Mouse (Mus musculus) forelimb bud, embryonic 11.5 days (tissue): Measurements from ENCODE around the gene Slc17a5.

Source experiments
- DNase-seq: peaks from one replicate; pipeline ENCODE4 v3.0.0-alpha.2; 2012; ENCODE audit warnings: low read depth, low spot score

Slc17a5 gene

DNA sequence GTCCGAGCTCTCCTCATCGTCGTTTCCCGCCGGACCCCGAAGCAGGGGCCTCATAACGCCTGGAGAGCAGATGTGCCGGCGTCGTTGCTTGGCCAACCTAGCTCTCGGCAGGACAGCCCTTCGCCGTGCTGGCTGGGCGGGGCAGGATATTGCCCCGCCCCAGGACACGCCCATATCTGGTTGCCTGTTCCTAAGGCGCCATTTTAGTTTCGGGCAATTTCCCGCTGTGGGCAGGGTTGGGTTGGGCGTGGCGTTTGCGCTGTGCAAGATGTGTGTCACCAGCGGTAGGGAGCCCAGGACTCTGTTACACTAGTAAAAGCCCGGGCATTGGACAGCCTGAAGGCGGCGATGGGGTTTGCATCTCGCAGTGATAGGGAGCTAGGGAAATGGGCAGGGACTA, at the start of gene Slc17a5:
Gene Slc17a5 (minus strand): TSS at position 128 of the 400 bp plus-strand sequence.
- DNase-seq: peak; percentile 98

DNA sequence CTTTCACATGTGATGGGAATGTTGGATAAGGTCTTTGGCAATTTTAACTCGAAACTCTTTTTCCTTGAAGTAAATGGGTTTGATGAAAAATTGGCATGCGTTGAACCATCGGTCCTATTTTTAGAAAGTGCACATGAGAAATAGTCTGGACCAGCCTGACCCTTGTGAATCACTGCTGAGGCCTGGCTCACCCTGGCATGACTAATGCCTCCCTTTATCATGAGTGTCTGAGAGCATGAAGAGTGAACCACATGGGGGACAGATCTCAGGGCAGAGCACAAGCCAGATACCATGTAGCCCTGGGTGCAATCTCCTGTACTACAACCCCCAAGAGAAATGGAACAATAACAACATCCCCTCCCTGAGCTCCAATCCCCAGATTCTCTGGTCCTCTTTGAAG, 46.1 kb upstream of the Slc17a5 start:
- no peak for DNase-seq

DNA sequence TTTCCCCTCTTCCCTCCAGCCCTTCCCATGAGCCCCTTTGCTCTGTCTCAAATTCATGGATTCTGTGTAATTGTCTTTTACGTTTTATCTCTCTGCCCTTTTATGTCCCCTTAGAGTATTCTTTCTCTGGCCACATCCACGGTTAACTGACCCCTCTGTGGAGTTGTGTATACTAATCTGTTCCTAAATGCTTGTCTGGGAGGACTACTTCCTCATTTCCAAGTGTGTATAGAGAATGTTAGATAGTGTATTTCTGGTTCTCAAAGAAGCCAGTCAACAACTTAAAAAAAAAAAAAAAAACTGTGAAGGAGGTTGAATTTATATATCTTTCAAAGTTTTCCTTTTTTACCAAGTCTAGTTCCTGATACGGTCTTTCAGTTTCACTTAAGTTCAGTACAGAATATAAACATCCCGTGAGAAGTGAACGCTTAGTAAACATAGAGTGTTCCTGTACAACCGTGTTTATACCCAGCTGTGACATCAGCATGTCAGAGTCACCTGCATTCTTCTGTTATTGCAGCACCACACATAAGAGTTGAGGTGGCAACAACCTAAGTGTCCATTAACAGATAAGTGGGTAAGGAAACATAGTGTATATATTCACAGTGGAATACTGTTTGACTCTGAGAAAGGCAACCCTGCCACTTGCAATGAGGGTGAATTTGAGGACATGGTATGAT, 44.1 kb upstream of the Slc17a5 start:
- no peak for DNase-seq

DNA sequence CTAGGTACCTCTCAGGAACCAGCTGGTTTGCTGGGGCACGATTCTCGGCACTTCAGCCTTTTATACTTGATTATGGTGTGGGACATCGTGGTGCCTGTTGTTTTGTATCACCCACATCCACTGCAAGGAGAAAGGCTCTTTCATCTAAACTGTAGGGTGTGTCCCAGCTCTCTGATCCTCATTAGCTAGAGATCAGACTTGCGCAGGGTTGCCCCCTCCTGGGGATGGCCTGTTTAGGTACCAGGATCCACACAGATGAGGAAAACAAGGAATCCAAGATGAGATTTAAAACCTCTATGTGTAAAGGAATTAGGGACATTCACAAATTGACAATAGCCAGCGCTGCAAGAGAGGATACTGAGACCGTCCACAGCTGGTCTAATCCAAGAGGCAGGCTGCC, 42.1 kb upstream of the Slc17a5 start:
- DNase-seq: no peak

DNA sequence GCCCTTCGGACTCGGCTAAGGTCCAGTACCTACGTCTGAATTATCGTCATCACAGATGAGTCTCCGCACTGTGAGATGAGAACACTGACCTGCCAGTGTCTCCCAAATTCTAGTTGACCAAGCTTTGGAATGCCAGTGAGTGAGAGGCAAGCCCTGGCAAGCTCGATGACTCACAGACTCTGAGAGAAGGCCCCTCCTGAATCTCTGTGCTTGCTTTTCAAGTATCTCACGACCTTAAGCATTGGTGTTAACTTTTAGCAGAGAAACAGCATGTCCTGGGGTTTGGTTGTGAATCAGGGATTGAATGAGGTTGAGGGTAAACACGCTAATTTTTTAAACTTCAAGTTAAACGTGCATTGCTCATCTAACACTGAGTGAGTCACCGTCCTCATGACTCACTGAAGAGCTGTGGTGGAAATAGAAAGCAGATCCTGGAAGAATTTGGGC, 35.5 kb upstream of the Slc17a5 start:
- DNase-seq: no peak

DNA sequence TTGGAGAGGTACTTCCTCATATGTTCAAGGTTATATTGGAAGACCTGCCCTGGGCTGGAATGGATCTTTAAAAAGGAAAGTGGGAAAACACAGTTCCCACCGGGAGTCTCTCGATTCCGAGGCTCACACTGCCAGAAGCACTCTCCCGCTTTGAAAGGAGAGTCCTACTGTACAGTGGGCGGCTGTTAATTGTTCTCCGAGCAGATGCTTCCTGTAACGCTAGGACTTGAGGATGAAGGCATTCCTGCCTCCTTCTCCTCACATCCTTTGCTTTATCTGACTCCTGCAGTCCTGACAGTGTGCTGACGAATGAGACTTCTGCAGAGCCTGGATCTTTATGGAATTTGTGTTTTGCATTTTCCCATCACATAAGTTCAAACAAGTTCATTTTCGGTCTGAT, 31.4 kb upstream of the Slc17a5 start:
- DNase-seq: no peak

DNA sequence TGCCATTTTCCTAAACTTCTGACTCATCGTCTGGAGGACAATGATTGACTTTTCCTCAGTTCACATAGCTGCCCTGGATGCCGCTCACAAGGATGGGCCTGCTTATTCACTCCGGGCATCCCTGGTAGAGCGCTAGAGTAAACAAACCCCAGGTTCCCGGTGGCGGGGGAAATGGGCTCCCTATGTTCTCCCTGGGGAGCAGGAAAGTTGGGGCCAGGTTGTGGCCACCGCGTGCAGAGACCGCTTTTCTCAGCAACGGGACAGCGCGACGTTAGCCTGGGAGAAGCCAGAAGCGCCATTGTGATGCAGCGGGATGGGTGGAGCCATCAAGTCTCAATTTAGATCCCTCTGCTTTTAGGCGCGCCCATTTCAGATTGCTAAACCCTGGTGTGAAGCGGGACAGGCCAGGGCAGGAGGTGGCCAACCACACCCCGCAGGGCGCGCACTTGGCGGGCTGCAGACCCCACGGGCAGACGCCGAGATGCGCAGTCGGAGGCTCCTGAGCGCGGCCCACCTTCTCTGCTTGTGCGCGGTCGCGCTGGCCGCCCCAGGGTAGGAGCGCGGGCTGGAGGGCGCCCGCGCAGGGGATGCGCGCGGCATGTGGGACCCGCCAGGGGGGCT, 27.7 kb upstream of the Slc17a5 start, which contains the start of gene Cd109:
Gene Cd109 (plus strand): TSS at position 146 of the 621 bp plus-strand sequence.
- DNase-seq: peak; percentile 49

DNA sequence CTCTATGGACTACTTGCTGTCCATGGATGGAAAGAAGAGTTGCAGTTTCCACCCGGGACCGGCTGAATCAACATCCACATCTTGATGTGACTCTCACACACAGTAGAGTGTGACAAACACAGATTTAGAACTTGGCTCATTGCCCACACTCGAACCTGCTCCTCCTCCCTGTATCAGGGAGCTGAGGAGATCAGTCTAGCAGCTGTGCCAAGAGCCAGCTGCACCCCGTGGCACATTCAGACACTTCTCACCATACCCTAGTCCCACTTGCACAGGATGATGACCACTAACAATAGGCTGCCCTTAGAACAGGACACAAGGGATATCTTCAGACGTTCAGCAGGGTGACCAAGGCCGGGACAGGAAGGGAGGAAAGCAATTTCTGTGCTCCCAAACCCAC, 26.4 kb upstream of the Slc17a5 start:
- DNase-seq: no peak

DNA sequence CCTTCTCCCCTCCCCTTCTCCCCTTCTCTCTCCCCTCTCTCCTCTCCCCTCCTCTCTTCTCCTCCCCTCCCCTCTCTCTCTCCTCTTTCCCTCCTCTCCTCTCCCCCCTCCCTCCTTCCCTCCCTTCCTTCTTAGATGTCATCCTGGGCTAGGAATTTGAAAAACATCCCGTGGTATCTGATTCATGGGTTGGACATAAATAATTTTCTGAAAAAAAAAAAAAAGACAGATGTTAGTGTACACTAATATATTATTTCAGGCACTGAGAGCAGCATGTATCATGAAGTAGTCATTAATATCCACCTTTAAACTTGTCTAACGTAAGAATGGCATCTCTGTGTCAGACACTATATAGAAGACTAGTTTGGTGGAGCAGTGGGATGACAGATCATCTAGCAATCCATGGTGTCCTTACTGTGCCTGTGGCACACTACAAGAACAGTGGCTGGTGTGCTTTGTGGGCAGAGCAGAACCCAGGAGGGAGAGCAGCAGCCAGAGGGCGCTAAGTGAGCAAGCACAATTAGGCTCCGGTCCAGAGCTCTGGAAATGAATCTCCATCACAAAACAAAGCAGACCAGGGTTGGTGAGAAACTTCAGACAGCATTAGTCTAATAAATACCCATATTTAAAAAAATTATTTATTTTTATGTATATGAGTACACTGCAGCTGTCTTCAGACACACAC, 13.3 kb upstream of the Slc17a5 start:
- no peak for DNase-seq

DNA sequence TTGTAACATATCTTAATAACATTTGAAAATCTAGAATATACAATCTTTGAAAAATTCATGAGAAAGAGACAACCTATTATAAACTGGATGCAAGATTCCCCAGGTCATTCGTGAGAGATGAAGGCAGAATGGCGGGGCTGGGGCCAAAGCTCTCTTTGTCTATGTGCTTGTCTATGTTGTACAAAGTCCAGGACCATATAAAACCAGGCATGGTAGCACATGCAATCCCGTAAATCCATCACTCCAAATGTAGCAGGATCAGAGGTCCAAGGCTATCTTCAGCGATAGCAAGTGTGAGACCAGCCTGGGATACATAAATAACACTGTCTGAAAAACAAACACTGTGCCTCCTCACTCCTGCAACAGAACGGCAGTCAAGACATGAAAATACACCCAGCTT, 12.1 kb upstream of the Slc17a5 start:
- DNase-seq: no peak

DNA sequence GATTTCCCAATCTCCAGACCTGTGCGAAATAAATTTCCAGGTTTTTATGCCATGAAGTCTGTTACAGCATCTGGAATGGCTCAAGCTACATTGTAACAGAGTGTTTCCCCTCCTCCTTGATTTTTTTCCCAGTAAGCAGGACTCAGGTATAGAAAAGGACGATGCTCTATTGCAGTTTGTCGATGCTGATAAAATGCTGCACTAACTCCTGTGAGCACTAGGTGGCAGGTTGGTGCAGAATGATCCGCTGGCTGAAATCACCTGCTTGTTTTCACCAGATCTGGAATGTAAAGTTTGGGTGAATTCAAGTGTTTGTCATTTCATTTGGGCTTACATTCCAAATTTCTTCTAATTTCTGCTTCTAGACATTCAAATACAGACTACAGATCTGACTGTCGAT, 9.0 kb upstream of the Slc17a5 start:
- DNase-seq: peak; percentile 56

DNA sequence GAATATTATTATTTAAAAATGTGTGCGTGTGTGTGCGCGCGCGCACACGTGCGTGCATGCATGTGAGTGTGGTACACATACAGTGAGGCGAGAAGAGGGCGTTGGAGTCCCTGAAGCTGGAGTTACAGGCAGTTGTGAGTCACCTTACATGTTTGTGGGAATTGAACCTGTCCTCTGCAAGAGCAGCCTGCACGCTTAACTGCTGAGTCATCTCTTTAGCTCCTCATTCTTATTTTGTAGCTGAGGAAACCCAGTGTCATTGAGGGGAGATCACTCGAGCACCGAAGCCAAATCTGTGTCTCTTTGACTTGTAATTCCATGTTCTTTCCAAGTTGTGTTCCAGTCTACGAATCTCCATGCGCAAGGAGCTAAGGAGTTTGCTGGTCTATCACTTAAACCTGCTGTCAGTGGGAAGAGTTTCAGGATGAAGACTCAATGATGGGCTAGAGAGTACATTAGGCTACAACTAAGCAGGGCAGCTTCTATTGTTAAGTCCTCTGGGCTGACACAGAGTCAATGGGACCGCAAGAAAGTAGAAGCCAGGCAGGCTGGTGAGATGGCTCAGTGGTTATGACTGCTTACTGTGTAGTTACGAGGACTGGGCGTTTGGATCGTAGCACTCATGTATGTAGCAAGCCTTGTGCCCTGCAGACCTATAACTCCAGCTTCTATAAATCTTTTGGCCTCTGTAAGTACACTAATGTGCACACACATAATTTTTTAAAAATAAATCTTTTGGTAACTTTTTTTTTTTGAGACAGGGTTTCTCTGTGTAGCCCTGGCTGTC, 8.1 kb upstream of the Slc17a5 start:
- no peak for DNase-seq

DNA sequence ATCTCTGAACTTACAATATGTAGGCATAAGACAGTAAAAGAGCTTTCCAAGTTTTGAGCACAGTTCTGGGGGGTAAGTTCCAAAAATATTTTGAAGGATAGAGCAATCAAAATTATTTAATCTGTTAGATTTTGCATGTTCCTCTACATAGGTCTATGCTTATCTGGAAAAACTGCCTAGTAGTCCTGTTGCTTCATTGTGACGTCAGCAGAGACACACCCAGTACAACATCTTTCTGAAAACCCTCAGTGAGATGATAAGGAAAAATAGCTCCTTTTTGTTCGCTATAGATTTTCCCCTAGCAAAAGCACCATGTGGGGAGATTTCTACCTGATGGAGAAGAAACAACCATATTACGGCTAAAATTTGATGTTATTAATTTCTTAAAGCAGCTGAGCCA, 7.4 kb upstream of the Slc17a5 start:
- no peak for DNase-seq

DNA sequence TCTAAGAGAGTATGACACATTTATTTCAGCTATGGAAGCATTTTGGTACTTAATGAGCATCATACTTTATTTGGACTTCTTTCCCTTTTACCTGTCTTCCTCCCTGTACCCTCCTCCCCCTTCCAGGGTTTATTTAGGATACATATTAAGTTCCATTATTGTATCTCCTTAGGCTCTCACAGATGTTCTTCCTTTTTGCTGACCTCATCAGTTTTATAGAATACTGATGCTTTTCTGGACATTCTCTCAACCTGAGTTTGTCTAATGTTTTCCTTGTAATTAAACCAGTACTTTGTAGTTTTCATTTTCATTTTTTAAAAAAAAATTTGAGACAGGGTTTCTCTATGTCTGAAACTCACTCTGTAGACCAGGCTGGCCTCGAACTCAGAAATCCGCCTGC, 2.6 kb upstream of the Slc17a5 start:
- DNase-seq: no peak

DNA sequence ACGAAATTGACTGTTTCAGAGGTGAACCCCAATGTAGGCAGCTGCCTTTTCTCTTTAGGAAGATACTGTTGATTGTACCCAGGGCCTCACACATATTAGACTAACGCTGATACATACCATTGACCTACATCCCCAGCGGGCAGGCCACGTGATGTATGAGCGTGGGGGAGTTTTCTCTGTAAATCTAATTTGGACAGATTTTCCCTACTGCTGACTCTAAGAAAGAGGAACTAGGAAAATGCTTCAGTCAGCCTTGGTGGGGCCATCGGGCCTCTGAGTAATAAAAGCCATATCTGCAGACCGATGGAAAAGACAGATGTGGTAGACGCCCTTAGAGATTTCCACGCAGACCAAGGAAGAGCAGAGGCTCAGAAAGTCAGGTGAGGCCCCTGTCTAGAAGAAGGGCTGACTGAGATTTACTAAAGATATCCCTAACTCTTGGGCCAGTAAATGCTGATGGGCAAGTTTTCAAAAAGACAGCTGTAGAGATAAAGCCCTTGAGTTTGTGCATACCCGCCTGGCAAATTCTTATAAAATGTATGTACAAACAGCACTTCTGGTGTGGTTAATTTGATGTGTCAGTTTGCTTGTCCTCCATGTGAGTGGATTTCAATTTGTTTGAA, 681 bp upstream of the Slc17a5 start:
- DNase-seq: no peak

DNA sequence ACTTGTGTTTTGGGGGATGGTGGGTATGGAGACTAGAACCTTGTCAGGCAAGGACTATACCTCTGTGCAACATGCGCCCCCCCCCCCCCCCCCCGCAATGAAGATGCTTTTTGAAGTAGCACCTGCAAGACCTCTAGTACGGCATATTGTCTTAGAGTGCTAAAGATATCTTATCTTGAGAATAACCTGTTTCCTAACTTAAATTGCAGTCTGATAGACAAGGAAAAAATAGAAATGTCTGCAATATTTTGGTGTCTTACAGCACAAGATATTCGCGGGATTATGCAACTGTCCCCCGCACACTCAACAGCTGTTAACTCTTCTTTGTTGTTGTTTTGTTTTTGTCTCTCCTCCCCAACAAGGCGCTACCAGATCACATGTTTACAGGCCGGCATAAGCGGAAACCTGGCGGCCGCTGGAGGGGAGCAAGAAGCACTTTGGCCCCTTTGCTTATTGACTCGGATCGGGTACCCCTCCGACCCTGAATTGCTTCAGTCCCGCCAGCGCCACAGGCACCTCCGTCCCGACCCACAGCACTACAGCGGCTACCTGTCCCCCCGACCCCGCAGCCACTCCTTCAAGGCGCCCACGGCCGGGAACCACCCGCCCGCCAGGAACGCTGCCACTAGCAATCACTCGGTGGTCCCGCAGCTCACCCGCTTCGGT, 490 bp downstream of the Slc17a5 start:
- DNase-seq: peak; percentile 43

DNA sequence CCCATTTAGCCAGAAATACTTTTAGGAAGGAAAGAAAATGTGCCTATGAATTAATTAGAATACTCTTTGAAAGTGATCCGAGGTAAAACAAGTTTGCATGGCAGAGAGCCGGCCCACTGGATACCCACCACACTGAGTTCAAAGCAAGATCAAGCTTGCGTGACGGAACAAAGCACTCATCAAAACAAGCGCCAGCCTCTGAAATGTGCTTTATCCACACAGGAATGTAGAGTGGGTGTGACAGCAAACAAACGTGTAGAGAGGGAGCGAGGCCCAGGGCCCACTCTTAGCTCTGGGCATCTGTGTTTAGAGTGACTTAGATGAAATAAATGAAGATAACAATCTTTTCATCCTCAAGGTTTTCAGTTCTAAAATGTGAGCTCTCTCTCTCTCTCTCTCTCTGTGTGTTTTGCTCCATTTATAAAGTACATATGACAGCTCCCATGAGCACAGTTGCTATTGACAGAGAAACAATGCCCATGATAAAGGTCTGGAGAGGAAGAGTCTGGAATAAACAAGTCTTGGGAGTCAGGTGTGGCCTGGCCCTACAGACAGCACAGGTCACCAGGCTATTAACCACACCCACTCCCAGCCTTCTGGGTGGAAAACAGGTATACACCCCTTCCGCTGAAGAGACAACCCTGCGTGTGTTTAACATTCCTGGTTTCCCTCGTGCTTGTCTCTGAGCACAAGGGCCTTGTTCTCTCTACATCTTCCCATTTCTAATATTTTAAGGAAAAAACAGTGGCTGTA, 8.0 kb downstream of the Slc17a5 start:
- no peak for DNase-seq

DNA sequence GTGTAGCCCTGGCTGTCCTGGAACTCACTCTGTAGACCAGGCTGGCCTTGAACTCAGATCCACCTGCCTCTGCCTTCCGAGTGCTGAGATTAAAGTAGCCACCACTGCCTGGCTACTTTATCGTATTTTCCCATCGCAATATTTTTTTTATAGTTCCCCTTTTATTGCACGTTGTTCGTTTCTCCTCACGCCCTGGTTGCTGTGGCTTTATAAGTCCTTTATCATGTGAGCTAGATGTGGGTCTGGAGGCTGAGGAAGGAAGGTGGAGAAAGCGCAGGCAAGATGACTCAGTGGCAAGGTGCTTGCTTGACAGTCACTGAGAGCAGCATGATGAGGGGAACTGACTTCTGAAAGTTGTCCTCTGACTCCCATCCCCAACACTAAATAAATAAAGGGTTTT, 9.0 kb downstream of the Slc17a5 start:
- no peak for DNase-seq

DNA sequence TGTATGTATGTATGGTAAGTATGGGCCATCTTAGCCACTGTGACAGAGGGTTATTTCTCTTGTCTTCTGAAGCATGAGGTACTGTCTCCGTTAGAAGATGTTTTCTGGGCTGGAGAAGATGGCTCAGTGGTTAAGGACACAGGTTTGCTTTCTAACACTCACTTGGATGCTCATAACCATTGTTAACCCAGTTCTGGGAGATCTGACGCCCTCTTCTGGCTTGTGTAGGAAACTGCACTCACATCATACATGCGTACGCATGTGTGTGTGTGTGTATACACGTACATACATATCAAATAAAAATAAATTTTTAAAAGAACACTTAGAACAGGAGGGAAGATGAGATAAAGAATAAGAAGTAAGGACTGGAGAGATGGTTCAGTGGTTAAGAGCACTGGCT, 11.4 kb downstream of the Slc17a5 start:
- no peak for DNase-seq

DNA sequence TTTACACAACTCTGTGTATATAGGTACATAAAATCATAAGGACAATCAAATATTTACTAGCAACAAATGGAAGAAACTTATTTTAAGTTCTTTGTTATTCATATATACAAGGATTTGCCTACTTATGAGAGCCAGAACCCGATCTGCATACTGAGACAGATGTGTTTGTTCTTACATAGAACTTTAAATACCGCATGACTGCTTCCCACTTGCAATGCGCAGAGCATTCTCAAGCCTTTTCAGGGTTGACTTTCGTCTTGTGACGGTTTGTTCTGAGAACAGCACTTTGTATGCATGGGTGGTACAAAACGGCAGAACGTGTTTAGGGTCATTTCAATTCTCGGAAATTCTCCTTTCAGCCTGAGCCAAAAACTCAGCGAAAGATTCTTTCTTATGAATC, 17.9 kb downstream of the Slc17a5 start:
- DNase-seq: no peak
